Mouse (Mus musculus) stomach, embryonic 15.5 days (tissue): ENCODE data around the gene A830018L16Rik. TPM values are rescaled to one million over a fixed set of nuclear protein-coding genes. Genes with fewer than 3 reads are reported as not detected.
"Not testable (repeated sequence)": the region's sequence is repeated elsewhere in the genome, so short reads cannot be mapped to it uniquely, and the experiment has no call there.

Experiments
- ATAC-seq: fragments of 200-750 bp; cut with Nextera tagmentation; 2 replicates; pipeline ENCODE4 v1.8.0; 2017; ENCODE audit warnings: low read depth, moderate number of reproducible peaks, moderate TSS enrichment; ENCODE audit not compliant: insufficient read depth, low FRiP score
- H3K27ac ChIP-seq: fragments of 300-500 bp; sonication (generic); 2 replicates; pipeline ENCODE4 v1.5.1; 2015; ENCODE audit warnings: mild to moderate bottlenecking, inconsistent platforms
- H3K27me3 ChIP-seq: fragments of 300-500 bp; sonication (generic); replicated peaks from 2 replicates; pipeline ENCODE4 v1.6.1; 2015; ENCODE audit warnings: inconsistent platforms
- H3K36me3 ChIP-seq: fragments of 300-500 bp; sonication (generic); 2 replicates; pipeline ENCODE4 v1.6.1; 2015; ENCODE audit warnings: inconsistent platforms
- H3K4me1 ChIP-seq: fragments of 300-500 bp; sonication (generic); 2 replicates; pipeline ENCODE4 v1.6.1; 2015; ENCODE audit warnings: inconsistent platforms
- H3K4me2 ChIP-seq: fragments of 300-500 bp; sonication (generic); 2 replicates; pipeline ENCODE4 v1.6.1; 2015; ENCODE audit warnings: mild to moderate bottlenecking, inconsistent platforms
- H3K4me3 ChIP-seq: fragments of 300-500 bp; sonication (generic); replicated peaks from 2 replicates; pipeline ENCODE4 v1.5.1; 2015; ENCODE audit warnings: inconsistent platforms
- H3K9ac ChIP-seq: fragments of 300-500 bp; sonication (generic); 2 replicates; pipeline ENCODE4 v1.6.1; 2015; ENCODE audit warnings: inconsistent platforms
- H3K9me3 ChIP-seq: fragments of 300-500 bp; sonication (generic); 2 replicates; pipeline ENCODE4 v1.6.1; 2016; ENCODE audit warnings: inconsistent platforms
- WGBS: fragments of 180-500 bp; shearing (Covaris S2); methylation state at CpG from one replicate; pipeline ENCODE4 v1.1.7; 2015; 5-methylcytosine and 5-hydroxymethylcytosine counted together
- polyA plus RNA-seq: library from polyadenylated mRNA; unstranded; fragments of >200 nt; fragmentation: Nextera tagmentation; extraction: Ambion mirVana; gene quantifications from 2 replicates; pipeline ENCODE4 v1.2.1, GENCODE M21; 2015

A830018L16Rik gene
- polyA plus RNA-seq, 1 experiment from 2014 or later: 12.2 TPM

- Histone ChIP-seq H3K9ac (no peak overlapping the region), H3K36me3 (no peaks in the 10 kb centered on the region), H3K27ac (no peak overlapping the region), H3K9me3 (no peaks in the 10 kb centered on the region), H3K27me3 (no peaks in the 10 kb centered on the region), H3K4me3 (no peak overlapping the region), H3K4me1 (no peaks in the 10 kb centered on the region), H3K4me2 (no peak overlapping the region)
- 68% methylated on average over 2 of the region's 2 CpGs for WGBS
- ATAC-seq: no peak
These were observed 79.0 kb downstream of the A830018L16Rik start for GRCm38 (mm10) chr1:11492936-11493335.

- Histone ChIP-seq H3K4me3 (no peak overlapping the region), H3K36me3 (no peaks in the 10 kb centered on the region), H3K9ac (no peak overlapping the region), H3K9me3 (no peaks in the 10 kb centered on the region), H3K27me3 (no peaks in the 10 kb centered on the region), H3K4me1 (no peaks in the 10 kb centered on the region), H3K4me2 (no peak overlapping the region), H3K27ac (no peak overlapping the region)
- no peak for ATAC-seq
These were observed 87.7 kb downstream of the A830018L16Rik start for GRCm38 (mm10) chr1:11501556-11501955.

DNA sequence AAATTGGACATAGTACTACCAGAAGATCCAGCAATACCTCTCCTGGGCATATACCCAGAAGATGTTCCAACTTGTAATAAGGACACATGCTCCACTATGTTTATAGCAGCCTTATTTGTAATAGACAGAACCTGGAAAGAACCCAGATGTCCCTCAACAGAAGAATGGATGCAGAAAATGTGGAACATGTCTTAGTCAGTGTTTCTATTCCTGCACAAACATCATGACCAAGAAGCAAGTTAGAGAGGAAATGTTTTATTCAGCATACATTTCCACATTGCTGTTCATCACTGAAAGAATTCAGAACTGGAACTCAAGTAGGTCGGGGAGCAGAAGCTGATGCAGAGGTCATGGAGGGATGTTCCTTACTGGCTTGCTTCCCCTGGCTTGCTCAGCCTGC is 135.9 kb downstream of the A830018L16Rik start:
- H3K4me2 ChIP-seq, H3K9me3 ChIP-seq, H3K9ac ChIP-seq, H3K27ac ChIP-seq, H3K27me3 ChIP-seq, H3K4me3 ChIP-seq, H3K4me1 ChIP-seq, H3K36me3 ChIP-seq, ATAC-seq: not testable (repeated sequence)
- 74% methylated on average over 1 of the region's 1 CpGs for WGBS

- H3K9ac ChIP-seq: no peak overlapping the region
- H3K27me3 ChIP-seq: no peaks in the 10 kb centered on the region
- no peak overlapping the region for H3K27ac ChIP-seq
- ATAC-seq: no peak
- no peaks in the 10 kb centered on the region for H3K9me3 ChIP-seq
- no peaks in the 10 kb centered on the region for H3K36me3 ChIP-seq
- WGBS: 8% methylated on average over 6 of the region's 6 CpGs
- H3K4me2 ChIP-seq: no peak overlapping the region
- no peaks in the 10 kb centered on the region for H3K4me1 ChIP-seq
- H3K4me3 ChIP-seq: no peak overlapping the region
These were observed 151.4 kb downstream of the A830018L16Rik start for GRCm38 (mm10) chr1:11565309-11565708.

DNA sequence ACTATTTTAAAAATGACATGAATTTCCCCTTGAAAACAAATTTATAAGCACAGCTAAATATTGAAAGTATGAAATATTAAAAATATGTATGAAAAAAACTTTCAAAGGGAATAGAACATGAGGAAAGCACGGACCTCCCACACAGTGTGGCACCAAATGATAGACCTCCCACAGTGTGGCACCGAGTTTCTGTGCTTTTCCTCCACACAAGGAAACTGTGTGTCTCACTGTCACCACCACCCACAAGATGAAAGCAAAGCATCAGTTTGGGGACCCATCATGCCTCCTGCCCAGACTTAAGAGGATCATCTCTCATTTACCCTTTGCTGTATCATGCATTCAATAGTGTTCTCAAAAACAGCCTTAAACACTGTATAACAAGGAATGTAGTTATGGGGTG is 152.8 kb downstream of the A830018L16Rik start:
- Histone ChIP-seq H3K36me3 (no peaks in the 10 kb centered on the region), H3K4me2 (no peak overlapping the region), H3K27me3 (no peaks in the 10 kb centered on the region), H3K9ac (no peak overlapping the region), H3K4me3 (no peak overlapping the region), H3K27ac (no peak overlapping the region), H3K4me1 (no peaks in the 10 kb centered on the region), H3K9me3 (no peaks in the 10 kb centered on the region)
- WGBS: 63% methylated on average over 2 of the region's 2 CpGs
- no peak for ATAC-seq

- H3K4me2 ChIP-seq: no peak overlapping the region
- no peaks in the 10 kb centered on the region for H3K27me3 ChIP-seq
- no peaks in the 10 kb centered on the region for H3K9me3 ChIP-seq
- no peaks in the 10 kb centered on the region for H3K4me1 ChIP-seq
- H3K27ac ChIP-seq: no peak overlapping the region
- no peak overlapping the region for H3K4me3 ChIP-seq
- no peaks in the 10 kb centered on the region for H3K36me3 ChIP-seq
- ATAC-seq: no peak
- H3K9ac ChIP-seq: no peak overlapping the region
These were observed 153.5 kb downstream of the A830018L16Rik start for GRCm38 (mm10) chr1:11567300-11567885.

- ATAC-seq: no peak
- H3K9ac ChIP-seq: no peak overlapping the region
- no peak overlapping the region for H3K27ac ChIP-seq
- 79% methylated on average over 2 of the region's 2 CpGs for WGBS
- no peaks in the 10 kb centered on the region for H3K36me3 ChIP-seq
- H3K9me3 ChIP-seq: no peaks in the 10 kb centered on the region
- no peaks in the 10 kb centered on the region for H3K4me1 ChIP-seq
- no peaks in the 10 kb centered on the region for H3K27me3 ChIP-seq
- H3K4me2 ChIP-seq: no peak overlapping the region
- H3K4me3 ChIP-seq: no peak overlapping the region
These were observed 156.4 kb downstream of the A830018L16Rik start for GRCm38 (mm10) chr1:11570274-11570673.

DNA sequence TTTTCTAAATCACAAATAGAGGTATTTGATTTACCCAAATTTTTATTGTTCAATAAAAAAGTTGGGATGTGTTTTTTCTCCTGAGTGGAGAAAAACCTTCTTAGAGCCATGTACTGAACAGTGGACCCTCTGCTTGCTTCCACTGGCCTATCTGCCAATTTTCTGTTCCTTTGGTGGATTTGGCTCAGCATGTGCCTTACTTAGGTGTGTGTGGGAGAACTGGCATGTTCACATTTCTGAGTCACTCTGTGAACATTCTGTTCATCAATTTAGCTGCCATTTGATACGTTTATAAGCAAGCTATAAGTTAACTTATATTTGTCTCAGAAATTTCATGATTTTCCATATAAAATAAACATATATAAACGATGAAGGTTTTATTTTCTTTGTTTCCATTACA is 159.6 kb downstream of the A830018L16Rik start:
- no peaks in the 10 kb centered on the region for H3K9me3 ChIP-seq

DNA sequence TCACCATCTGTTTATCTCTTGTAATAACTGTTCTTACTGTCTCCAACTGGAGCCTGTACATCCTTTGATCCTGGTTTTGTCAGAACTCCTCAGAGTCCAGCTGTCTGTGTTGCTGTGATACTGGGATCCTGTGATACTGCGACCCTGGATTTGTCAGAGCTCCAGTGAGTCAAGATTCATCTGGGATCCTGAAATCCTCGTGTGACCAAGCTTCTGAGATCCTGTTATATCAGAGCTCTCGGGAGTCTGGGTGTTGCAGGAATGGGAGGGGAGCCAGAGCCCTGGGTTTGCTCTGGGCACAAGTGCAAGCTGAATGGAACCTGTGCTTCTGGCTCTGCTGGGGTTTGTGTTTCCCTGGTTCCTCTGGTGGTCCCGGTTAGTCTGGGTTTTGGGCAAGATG is 166.1 kb downstream of the A830018L16Rik start:
- Histone ChIP-seq H3K9me3 (no peaks in the 10 kb centered on the region), H3K4me2 (no peak overlapping the region), H3K4me1 (no peaks in the 10 kb centered on the region), H3K27me3 (no peaks in the 10 kb centered on the region), H3K27ac (no peak overlapping the region), H3K9ac (no peak overlapping the region), H3K4me3 (no peak overlapping the region), H3K36me3 (no peaks in the 10 kb centered on the region)
- WGBS: 62% methylated on average over 4 of the region's 4 CpGs
- ATAC-seq: no peak

More for the DNA sequence above, 159.6 kb downstream of the A830018L16Rik start:
- no peaks in the 10 kb centered on the region for H3K36me3 ChIP-seq
- no peaks in the 10 kb centered on the region for H3K27me3 ChIP-seq
- WGBS: 68% methylated on average over 2 of the region's 2 CpGs
- no peak overlapping the region for H3K9ac ChIP-seq
- ATAC-seq: no peak
- no peak overlapping the region for H3K4me3 ChIP-seq
- H3K4me1 ChIP-seq: no peaks in the 10 kb centered on the region
- no peak overlapping the region for H3K4me2 ChIP-seq
- no peak overlapping the region for H3K27ac ChIP-seq

- 78% methylated on average over 10 of the region's 10 CpGs for WGBS
- no peak overlapping the region for H3K27ac ChIP-seq
- H3K36me3 ChIP-seq: no peaks in the 10 kb centered on the region
- no peak overlapping the region for H3K4me2 ChIP-seq
- no peaks in the 10 kb centered on the region for H3K4me1 ChIP-seq
- H3K9ac ChIP-seq: no peak overlapping the region
- no peak for ATAC-seq
- H3K27me3 ChIP-seq: no peaks in the 10 kb centered on the region
- no peaks in the 10 kb centered on the region for H3K9me3 ChIP-seq
- no peak overlapping the region for H3K4me3 ChIP-seq
These were observed 174.4 kb downstream of the A830018L16Rik start for GRCm38 (mm10) chr1:11588305-11588704.

GRCm38 (mm10) chr1:11650137-11650536 is 236.2 kb downstream of the A830018L16Rik start:
- ATAC-seq: no peak
- no peaks in the 10 kb centered on the region for H3K9me3 ChIP-seq

DNA sequence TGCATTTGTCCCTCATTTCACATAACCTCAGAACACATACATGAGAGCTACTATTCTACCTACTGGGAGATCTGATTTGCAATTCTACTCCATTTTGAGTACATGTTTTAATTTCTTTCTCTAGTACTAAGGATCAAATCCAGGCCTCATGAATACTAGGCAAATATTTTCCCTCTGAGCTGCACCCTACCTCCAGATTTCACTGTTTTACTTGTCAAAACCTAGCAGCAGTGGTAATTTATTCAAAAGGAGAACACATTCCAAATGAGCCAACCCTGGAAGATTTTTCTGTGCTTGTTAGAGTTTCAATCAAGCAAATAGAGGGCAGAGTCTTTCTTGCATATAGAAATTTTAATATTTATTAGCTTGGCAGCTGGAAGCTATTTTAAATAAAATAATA is 238.9 kb downstream of the A830018L16Rik start:
- Histone ChIP-seq H3K4me2 (no peak overlapping the region), H3K27ac (peak overlapping the region; percentile 40; the same call in 1 of the 2 replicates), H3K36me3 (no peaks in the 10 kb centered on the region), H3K4me3 (no peak overlapping the region), H3K9me3 (no peaks in the 10 kb centered on the region), H3K27me3 (no peaks in the 10 kb centered on the region), H3K4me1 (no peaks in the 10 kb centered on the region), H3K9ac (no peak overlapping the region)
- ATAC-seq: no peak

More at GRCm38 (mm10) chr1:11650137-11650536, 236.2 kb downstream of the A830018L16Rik start:
- Histone ChIP-seq H3K9ac (no peak overlapping the region), H3K27me3 (no peaks in the 10 kb centered on the region), H3K4me1 (no peaks in the 10 kb centered on the region), H3K27ac (no peak overlapping the region), H3K4me3 (no peak overlapping the region), H3K4me2 (no peak overlapping the region), H3K36me3 (no peaks in the 10 kb centered on the region)
